Mouse (Mus musculus): ENCODE data around the gene Hist1h2bm.
A peak's percentile ranks its signal among the peaks of the same experiment; 100 is the strongest.
"Not testable (repeated sequence)": the region's sequence is repeated elsewhere in the genome, so short reads cannot be mapped to it uniquely, and the experiment has no call there.

Hist1h2bm gene

GRCm38 (mm10) chr13:21721757-21722372 is at the start of gene Hist1h2bm:
Gene Hist1h2bm, plus strand, starts transcription at chr13:21722044.
- peak; percentile 52 to 58 for DNase-seq

GRCm38 (mm10) chr13:21677305-21677704 is 44.5 kb upstream of the Hist1h2bm start, which contains the start of gene Olfr1360:
Gene Olfr1360, minus strand, starts transcription at chr13:21677405.
- DNase-seq, result no peak

DNA sequence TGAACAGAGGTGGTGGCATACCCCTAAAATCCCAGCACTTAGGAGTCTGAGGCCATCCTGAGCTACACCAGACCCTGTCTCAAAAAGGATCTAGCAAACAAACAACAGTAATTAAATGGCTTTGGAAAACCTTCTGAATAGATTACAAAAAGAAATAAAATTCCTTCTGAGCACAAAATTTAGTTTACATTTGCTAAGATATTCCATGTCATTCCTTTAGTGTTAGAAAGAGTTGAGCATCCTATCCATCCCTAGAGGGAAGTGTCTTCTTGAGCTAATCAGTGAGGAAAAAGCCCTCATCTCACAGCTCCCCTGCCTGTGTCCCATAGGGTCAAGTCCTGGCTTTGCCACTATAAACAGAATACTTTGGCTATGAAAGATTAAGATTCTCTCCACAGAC is 24.0 kb upstream of the Hist1h2bm start, which contains the start of gene Olfr1359:
TSS of gene Olfr1359 (plus strand) at position 301 of the 400 bp plus-strand sequence.
- DNase-seq, result no peak

DNA sequence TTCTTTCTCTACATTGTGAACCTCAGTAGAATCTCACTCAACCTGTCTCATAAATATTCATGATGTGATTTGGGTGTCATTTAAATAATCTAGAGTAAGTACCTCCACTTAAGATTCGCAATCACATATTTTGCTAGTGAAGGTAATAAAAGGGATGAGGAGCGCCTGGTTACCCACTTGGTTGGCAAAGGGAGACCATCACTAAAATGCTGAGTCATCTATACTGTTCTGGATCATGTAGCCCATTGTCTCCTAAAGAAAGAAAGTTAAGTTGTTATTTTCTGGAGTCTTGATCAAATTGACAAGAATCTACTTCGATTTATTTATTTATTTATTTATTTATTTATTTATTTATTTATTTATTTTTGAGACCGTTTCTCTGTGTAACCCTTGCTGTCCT is 15.2 kb upstream of the Hist1h2bm start:
- no peak for DNase-seq

GRCm38 (mm10) chr13:21710031-21710711 is 11.7 kb upstream of the Hist1h2bm start:
- peak; percentile 90 to 92 for DNase-seq

- peak; percentile 77 to 83 for DNase-seq
These were observed 10.9 kb upstream of the Hist1h2bm start for GRCm38 (mm10) chr13:21710821-21711525.

GRCm38 (mm10) chr13:21711698-21712097 is 10.1 kb upstream of the Hist1h2bm start:
- DNase-seq, result no peak

DNA sequence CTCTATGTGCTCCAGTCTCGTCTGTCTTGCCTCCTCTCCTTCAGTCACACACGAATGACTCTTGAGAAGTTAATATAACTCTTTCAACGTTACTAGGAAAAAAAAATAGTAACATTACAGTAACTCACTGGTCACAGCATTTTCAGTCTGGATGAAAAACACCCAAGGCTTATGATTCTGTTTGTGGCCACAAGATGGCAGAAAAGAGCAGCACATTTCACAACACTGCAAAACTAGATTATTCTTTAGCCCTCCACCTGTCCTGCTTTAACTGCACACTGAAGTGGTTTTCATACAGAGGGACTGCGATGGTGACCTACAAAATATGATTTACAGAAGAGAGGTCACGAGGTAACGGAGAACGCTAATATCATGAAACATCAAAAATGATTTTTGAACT is 7.1 kb upstream of the Hist1h2bm start:
- DNase-seq, result peak in 1 of 2 experiments; percentile 70

DNA sequence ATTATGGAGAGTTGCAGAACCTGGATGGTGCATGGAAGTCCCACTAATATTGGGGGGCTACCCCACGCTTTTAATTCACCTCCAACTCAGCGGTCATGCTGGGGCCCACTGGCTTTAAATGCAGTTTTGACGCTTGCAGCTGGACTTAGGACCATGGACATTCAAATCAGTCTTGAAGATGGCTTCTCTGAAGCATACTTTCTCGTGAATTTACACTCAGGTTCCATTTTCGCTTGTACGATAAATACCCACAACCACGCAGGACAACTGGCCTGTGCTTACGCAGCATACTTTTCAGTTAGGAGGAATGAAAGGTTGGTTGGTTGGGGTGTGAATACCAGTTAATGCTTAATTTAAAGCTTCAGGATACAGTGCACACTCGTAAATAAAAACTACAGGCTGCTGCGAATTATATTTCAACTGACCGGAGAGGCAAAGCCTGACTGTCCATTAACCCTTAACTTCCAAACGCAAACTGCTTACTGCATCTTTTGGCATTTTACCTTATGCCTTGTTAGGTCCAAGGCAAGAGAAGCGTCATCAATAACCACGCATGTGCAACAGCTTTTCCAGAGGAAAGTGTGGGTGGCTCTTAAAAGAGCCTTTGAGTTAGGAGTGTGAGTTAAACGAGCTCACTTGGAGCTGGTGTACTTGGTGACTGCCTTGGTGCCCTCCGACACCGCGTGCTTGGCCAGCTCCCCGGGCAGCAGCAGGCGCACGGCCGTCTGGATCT is 6.5 kb upstream of the Hist1h2bm start:
- no peak for DNase-seq

GRCm38 (mm10) chr13:21715864-21716539 is 5.8 kb upstream of the Hist1h2bm start, which contains the start of the genes Hist1h2bl and Hist1h2ai:
Gene Hist1h2bl, minus strand, starts transcription at chr13:21716143.
Gene Hist1h2ai, plus strand, starts transcription at chr13:21716422.
- peak; percentile 79 for DNase-seq

DNA sequence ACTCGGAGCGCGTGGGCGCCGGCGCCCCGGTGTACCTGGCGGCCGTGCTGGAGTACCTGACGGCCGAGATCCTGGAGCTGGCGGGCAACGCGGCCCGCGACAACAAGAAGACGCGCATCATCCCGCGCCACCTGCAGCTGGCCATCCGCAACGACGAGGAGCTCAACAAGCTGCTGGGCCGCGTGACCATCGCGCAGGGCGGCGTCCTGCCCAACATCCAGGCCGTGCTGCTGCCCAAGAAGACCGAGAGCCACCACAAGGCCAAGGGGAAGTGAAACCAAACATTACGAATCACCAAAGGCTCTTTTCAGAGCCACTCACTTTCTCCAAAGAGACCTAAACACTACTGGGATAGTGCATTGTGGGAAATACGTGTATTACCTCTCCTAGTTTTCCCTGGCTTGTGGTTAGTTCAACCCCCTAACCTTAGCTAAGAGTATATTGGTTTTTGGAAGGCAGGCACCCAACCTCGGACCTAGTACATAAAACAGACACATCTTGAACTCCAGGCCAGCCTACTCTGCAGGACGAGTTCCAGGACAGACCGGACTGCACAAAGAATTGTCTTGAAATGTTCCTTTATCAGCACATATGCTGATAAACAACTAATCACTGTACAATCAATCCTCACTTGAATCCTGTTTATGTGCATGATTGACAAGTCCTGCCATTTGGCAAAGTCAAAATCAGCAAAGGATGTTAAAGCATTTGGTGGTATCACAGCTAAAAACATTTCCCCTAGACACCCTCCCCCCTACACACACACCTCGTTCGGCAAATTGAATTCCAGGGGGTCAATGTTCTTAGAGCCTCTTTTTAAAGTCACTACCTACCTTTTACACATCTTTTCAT is 5.1 kb upstream of the Hist1h2bm start:
- not testable (repeated sequence) for DNase-seq

DNA sequence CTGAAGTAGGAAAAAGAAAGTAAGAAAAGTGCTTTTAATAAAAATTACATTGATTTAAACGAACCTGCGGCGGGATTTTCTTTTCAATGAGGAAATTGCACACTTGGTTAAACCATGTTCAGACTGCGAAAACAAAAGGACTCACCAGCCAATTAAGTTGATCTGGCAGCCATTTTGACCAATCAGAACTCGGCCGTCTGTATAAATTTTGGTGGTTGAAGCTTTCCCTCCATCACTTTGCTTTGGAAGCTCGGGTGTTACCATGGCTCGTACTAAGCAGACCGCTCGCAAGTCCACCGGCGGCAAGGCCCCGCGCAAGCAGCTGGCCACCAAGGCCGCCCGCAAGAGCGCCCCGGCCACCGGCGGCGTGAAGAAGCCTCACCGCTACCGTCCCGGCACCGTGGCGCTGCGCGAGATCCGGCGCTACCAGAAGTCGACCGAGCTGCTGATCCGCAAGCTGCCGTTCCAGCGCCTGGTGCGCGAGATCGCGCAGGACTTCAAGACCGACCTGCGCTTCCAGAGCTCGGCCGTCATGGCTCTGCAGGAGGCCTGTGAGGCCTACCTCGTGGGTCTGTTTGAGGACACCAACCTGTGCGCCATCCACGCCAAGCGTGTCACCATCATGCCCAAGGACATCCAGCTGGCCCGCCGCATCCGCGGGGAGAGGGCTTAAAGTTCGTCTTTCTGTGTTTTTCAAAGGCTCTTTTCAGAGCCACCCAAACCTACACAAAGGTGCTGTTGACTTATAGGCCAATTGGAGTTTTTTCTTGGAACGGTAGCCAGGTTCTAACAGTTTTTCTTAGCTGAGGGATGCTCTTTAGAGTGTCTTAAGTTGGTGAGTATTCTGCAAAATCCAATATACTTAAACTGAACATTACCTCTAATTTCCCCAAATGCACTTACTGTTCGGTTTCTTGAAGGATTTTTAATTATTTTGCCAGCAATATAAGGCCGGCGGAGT is 4.2 kb upstream of the Hist1h2bm start, which contains the start of gene Hist1h3h:
TSS of gene Hist1h3h (plus strand) at position 263 of the 961 bp plus-strand sequence.
- peak; percentile 77 to 83 for DNase-seq

DNA sequence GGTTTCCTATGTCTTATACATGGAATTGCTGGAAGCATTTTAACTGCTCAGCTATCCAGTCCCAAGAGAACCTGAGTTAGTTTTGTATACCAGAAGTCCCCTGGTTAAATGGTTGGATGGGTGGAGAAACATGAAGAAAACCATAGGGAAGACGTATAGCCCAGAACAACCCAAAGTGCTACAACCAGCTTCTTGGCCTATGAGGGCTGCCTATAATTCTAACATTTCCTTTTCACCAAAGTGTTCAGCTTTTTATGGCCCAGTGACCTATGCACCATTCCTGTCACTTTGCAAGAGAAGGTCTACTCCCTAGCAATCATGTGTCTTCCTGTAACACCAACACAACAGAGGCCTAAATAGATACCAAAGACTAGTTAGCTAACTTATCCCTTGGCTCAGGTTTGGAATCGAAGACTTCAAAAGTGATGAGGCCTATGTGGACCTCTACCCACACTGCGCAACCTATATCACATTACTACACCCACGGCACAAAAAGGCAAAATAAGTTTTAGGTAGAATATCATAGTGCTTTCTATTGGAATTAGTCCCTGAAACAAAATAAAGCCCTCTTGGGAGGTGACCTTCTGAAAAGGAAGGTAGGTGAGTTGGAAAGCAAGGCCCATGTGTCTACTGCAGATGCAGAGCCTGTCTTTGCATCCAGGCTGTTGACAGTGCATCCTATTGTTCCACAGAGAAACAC is 3.3 kb upstream of the Hist1h2bm start:
- no peak for DNase-seq

DNA sequence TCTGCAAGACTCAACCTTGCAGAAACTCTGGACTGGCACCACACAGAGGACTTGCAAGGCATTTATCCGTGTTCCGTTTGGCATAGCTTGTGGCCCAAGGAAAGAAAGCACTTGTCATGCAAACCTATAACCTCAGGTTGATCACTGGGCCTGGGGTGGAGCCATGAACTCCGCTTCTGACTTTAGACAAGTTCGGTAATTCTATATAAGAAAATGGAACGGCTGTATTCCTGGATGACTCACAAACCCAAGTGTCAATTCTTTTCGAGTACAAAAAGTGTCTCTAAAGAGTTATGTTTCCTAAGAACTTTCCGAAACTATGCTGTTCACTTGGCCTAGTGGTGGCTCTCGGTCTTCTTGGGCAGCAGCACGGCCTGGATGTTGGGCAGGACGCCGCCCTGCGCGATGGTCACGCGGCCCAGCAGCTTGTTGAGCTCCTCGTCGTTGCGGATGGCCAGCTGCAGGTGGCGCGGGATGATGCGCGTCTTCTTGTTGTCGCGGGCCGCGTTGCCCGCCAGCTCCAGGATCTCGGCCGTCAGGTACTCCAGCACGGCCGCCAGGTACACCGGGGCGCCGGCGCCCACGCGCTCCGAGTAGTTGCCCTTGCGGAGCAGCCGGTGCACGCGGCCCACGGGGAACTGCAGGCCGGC is 612 bp upstream of the Hist1h2bm start:
- DNase-seq, result not testable (repeated sequence)

DNA sequence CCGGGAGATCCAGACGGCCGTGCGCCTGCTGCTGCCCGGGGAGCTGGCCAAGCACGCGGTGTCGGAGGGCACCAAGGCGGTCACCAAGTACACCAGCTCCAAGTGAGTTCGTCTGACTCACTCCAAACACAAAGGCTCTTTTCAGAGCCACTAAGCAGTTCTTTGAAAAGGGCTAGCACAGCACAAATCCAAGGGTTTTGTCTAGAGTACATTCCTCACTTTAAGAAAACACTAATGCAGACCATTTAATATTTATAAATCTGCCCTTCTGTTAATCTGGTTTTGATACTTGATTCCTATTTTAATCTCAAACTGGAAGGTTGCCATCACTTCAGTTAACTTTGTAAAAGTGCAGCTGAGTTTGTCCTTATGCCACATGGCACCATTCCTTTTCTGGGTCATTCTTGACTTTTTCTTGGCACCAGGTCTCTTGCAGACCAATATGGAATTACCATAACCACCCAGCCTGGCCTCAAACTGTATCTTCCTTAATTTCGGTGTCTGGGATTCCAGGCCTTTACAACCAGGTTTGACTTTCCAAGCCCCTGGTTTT is 605 bp downstream of the Hist1h2bm start:
- no peak for DNase-seq

DNA sequence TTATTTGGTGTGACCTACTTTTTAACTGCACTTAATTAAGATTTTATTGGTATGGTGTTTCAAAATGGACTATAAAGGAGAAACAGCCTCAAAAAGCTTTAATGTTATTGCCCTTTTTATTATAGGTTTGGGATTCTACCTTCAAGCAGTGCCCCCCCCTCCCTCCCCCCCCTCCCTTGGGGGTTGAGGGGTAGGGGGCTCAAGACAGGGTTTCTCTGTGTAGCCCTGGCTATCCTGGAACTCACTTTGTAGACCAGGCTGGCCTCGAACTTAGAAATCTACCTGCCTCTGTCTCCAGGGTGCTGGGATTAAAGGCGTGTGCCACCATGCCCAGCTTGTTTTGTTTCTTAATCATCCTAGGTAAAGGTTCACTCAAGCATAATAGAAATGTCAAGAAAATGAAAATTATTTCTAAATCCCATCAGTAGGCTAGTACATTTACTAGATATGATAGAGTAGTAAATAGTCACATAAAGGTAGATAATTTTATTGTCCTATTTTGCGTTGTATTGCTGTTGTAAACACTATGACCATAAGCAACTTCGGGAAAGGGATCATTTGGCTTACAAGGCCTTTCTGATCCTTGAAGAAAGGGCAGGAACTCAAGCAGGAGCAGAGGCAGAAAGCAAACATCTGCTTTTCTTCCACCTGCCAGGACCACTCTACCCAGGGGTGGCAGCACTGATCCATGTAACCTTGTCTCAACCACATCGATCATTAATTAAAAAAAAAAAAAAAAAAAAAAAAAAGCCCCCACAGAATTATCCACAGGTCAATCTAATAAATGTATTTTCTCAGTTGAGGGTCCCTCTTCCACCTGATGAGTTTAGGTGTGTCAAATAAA is 1.4 kb downstream of the Hist1h2bm start:
- DNase-seq, result no peak

- DNase-seq, result no peak
These were observed 6.2 kb downstream of the Hist1h2bm start for GRCm38 (mm10) chr13:21727948-21728572.
